Mouse (Mus musculus): ENCODE data around the gene Nol4l.

Nol4l gene

DNA sequence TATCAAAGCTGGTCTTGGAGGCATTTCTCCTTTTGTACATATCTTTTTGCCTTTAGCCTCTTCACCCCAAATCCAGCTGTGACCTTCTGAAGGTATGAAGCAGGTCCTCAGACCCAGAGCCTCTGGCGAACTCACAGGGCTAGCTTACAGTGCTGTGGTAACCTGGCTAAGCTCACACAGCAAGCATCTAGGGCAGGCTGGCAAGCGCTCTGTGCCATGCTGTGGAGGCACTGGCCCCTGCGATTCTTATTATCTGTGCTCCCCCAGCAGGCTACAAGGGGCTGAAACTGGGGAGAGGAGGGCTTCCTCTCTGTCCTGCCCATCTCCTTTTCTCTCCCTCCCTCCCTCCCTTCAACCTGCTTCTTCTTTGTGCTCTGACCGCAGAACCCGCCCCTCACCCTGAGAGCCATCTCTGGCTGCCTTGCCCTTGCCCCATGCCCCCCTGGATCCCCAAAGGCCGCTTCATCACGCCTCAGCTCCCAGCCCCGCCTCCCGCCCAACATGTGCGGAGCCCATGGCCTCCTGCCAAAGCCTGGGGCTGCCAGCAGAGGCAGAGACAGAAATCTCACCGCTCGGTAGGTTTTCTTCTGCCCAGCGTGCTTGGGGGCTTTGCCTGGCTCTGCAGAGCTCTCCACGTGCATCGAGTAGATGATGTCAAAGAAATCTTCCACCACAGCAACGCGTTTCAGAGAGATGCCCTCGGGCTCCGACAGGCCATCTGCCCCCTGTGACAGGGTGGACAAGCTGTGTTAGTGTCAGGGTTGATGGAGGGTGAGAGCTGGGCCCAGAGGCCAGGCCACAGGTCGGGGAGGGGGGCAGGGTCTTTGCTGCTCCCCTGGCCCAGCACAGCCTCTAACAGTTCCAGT is 46.4 kb downstream of the Nol4l start:
- no peak for DNase-seq (ENCODE audit: low spot score)

DNA sequence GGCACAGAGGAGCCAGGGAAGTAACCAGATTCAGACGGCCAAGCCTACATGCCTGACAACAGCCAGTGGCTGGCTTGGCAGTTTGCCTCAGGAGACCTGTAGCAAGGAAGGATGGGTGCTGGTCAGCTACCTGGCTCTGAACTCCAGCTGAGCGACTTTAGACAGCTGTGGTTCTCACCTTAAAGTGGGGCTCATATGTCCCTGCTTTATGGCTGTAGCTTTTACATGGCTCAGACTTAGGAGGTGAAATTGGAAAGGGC is 48.0 kb downstream of the Nol4l start:
- DNase-seq (ENCODE audit: low spot score), result no peak

DNA sequence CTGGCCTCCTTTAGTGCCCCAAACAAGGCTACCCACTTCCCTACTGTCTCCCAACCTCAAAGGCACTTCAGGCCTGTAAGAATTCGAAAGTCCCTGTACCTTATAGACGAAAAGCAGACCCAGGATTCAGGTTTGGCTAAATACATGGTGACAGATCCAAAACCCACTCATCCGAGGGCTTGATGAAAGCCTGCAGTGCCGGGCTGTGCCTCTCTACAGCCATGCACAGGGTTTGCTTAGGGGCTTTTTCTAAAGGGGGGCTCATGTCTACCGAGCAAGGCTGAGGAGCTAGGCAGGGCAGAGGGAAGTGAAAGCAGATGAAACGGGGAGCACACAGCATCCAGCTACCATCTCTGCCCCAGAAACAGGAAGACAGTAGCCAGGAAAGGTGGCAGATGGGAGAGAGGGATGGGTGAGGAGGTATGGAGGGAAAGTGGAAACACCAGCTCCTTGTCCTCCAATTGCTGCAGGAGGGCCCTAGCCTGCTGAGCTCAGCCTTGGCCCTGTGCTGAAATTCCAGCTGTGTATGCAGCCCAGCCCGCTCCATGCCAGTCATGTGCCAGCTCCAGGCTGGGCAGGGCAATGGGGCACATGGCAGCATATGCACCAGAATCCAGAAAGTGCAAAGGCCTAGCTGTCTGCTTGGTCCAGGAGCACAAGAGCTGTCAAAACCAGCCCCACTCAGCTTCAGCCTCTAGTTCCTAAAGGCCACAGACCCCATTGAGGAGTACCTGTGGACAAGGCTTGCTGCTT is 48.5 kb downstream of the Nol4l start:
- DNase-seq (ENCODE audit: low spot score), result no peak

DNA sequence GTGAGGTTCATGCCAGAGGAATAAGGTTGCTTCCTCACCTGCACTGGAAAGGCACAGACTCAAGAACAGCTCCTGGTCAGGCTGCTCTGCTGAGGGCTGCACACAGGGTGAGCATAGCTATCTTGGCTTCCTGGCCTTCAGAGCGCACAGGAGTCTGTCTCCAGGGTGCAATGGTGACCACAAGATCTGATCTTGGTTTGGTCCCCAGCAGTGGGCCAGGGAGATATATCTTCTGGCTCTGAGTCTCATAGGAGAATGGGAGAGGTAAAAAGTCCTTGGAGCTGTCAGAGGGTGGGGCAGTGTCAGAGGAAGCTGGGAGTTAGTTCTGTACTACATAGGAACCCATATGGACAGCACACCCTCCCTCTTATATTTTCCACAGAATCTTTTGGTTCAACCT is 50.3 kb downstream of the Nol4l start:
- DNase-seq (ENCODE audit: low spot score), result no peak

DNA sequence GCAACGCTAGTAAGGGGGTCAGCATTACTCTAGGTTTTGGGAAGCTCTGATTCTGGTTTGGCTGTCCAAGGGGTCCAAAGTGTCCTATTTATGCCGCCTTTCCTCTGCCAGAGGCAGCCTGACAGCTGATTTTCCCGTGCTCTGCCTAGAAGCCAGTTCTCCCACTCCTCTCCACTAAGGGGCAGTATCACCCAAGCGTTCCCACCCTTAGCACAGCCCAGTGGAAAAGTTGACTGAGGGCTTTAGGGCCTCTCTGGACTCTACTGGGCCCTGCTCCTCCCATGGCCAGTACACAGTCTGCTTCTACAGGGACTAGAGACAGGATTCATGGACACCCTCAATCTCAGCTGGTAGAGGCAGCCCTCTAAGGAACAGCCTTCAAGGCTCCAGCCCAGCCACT is 51.2 kb downstream of the Nol4l start:
- no peak for DNase-seq (ENCODE audit: low spot score)

DNA sequence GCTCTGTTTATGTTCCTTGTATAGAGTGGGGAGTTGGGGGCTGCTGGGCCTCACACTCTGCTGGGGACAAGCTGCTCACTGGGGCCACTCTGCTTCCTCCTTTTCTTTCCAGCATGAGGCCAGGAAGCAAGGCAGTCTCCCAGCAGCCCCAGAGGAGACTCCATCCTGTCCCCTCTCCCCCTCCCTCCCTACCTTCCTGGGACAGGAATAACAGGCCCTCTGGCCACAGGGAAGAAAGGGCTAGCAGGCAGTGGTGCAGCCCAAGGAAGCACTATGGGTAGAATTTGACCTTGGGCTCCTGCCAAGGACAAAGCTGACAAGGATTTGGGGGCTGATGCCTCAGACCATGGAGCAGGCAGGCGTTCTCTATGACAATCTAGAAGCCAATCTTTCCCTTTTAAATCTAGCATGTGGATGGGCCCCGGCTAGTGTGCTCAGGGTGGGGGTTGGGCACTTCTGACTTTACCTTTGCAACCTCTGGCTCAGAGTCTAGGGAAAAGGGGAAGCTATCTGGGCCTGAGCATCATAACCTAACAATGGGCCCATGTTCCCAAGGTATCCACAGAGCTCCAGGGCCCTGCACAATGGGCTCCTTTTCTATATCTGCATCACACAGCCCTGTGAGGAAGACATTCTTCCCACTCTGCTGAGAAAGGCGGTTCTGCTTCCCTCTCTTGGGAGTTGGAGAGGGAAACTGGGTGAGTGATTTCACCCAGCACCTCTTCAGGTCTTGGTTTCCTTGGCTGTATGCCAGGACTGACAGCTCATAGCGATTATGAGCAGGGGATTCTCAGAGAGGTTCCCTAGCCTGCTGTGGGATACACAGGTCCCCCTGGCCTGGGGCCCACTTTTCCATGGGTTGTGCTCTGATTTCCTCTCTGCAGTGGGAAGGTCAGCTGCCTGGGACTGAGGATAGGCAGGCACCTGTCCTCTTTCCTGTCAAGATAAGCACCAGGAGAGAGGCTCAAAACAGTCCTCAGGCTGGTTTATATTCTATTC is 54.4 kb downstream of the Nol4l start:
- DNase-seq (ENCODE audit: low spot score), result no peak

DNA sequence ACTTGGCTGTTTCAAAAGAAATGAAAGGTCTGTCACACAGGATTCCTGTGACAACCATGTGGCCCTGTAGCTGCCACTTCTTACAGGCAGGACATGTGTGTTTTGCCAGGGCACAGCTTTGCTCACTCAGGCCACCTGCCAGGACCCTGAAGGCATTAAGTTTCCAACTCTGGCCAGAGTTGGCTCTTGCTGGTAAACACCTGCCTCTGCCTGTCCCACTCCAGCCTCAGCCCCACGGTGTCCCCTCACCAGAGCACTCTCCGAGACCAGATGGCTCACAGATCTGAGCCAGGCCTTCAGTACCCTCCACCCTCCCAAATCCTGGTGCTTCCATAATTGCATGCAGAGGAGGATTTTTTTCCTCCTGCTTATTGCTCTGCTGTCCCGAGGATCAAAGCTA is 58.8 kb downstream of the Nol4l start:
- no peak for DNase-seq (ENCODE audit: low spot score)

DNA sequence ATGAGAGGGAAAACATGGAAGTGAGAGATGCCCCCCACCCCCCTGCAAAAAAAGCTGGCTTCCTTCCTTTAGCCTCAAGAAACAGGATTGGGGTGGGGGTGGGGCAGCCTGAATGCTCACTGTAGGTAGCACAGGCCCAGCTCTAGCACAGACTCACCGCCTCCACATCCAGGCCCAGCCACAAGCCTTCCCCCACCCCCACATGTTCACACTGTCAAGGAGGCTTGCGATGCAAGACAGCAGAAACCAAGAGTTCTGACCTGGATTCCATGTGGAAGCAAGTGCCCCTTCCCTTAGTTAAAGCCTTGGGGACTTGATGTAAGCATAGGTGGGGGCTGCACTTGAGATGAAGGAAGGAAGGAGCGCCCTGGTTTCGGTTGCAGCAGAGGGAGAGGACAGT is 60.0 kb downstream of the Nol4l start:
- DNase-seq (ENCODE audit: low spot score), result no peak

DNA sequence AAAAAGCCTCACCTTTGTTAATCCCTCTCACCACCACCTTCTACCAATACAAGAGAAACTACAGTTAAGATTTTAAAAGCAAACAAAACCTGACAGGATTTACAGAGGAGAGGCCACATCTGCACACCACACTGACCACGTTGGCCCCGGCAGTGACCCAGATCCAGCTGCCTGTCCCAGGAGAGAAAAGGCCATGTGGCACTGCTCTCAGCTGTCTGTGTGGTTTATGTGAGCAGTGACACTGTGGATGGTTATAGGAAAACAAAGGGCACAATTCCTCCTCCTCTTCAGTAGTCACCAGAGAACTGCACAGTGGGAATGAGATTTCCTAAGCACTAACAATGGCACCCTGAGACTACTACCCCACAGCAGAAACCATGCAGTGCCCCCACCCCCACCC is 60.5 kb downstream of the Nol4l start:
- DNase-seq (ENCODE audit: low spot score), result no peak

DNA sequence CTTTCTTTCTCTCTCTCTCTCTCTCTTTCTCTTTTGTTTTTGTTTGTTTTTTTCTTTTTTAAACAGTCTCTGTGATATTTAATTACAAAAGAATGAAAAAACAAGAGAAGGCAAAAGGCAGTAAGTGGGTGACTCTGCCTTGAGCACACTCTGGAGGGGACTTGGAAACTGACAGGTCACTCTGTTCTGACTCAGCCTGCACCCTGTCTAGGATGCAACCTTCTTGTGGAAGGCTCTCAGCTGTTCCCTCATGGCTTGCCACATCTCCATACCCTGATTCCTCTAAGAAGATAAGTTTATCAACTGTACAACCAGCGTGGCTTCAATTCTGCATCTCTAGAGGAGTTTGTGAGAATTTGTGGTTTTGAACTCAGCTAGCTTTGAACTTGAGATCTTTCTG is 62.4 kb downstream of the Nol4l start:
- no peak for DNase-seq (ENCODE audit: low spot score)

DNA sequence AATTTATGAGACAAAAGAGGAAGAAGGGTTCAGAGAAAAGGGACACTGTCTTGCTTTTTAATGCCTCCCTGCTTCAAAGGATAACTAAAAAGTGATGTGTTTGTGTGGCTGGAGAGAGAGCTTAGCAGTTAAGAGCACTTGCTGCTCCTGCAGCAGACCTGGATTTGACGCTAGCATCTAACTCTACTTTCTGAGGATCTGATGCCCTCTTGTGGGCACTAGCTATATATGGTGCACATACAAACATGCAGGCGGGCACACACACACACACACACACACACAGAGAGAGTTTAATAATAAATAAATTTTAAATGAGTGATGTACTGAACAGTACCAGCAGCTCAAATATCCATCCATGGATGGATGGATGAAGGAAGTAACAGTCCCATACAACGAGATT is 66.5 kb downstream of the Nol4l start:
- DNase-seq (ENCODE audit: low spot score), result no peak

DNA sequence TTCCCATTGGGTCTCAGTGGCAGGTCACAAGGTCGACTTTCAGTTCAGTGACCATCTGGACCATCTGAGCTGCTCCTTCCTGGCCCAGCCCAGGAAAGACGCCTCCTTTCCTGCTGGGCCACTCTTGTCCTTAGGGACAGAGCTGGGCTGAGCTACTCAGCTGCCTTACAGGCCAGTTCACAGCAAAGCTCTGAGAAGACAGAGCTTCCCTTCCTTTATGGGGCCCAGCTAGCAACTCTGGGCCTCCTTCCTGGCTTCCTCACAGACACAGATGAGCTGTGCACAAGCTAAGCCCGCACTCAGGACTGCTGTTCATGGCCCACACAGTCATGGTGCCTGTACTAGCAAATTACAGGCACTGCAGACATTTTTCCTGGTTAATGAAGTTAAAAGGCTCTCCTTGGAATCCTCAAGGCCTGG is 71.7 kb downstream of the Nol4l start:
- no peak for DNase-seq (ENCODE audit: low spot score)

DNA sequence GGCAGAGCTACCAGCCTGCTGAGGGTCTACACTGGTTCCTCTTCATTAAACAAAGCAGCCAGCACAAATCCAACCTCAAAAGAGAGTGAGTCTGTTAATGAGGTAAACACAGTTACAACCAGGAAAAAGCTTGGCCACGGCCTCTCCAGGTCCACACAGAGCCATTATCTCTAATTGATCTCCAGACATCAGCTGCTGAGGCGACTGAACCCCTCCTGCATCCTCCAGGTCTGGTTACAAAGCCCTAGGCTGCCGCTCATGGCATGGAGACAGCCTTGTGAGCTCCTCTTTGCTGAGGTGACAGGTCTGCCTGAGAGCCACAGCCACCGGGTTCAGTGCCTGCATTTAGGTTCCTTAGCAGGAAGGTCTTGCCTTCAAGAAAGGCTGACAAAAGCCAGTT is 72.3 kb downstream of the Nol4l start:
- DNase-seq (ENCODE audit: low spot score), result no peak

DNA sequence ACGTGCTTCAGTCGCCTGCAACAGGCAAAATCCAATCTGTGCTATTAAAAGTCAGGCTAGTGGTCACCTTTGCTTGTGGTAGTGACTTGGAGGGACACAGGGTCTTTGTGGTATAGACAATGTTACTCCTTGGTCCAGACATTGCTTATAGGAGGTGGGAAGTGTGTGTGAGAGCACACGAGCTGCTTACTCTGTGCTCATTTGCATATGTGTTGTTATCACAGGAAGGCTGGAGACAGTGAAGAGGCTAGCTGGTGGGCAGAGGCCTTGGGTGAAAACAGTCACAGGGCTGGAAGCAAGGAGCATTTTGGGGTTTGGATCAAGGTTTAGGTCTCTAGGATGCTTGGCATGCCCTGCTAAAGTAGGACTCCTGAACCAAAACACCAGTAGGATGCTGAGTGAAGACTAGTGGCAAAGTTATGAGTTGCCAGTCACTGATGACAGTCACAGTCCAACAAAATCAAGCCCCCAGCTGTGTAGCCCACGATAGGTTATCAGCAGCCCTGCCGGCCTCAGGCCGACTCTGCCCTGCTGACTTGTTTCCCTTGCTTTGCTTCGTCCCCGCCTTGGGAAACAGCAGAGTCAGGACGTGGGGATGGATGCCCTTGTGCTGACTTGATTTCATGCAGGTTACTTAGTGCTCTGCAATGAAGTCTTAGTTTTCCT is 74.8 kb downstream of the Nol4l start:
- DNase-seq (ENCODE audit: low spot score), result no peak

DNA sequence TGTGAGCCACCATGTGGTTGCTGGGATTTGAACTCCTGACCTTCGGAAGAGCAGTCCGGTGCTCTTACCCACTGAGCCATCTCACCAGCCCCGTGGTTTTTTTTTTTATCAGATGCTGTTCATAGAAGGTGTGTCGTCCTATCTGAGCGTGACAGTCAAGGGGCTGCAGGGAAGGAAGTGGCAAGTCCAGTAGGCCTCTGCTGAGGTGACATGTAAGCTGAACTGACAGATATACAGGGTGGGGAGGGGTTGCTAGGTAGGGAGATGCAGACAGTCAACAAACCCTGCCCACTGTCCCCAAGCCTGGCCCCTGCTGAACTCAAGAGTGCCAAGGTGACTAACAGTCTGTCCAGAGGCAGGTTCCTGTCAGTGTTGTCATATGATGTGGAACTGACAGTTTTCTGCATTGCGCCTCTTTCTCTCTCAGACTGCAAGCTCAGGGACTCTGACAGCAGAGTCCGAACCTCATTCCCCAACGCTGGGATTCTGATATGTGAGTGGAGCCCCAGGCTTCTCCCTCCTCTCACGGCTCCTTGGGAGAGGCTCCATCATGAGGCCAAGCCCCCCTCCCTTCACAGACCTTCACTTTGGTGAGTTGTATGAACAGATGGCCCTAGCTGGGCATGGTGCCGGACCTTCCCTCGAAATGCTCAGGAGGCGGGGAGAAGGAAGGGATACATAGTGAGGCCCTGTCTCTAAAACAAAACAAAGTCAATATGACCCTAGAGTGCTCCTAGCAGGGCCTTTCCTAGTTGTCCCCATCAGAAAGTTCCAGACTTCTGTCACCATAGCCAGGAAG is 75.6 kb downstream of the Nol4l start:
- DNase-seq (ENCODE audit: low spot score), result no peak

DNA sequence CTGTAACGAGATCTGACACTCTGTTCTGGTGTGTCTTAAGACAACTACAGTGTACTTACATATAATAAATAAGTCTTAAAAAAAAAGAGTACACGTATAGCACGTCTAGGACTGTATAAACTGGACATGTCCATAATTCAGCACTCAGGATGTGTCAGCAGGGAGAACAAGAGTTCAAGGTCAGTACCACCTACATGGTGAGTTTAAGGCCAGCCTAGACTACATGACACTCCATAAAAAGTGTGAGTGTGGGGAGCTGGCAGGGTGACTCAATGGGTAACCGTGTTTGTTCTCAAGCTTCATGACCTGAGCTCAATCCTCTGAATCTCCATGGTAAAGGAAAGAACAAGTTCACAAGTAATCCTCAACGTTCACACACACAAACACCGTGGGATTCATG is 81.3 kb downstream of the Nol4l start:
- DNase-seq (ENCODE audit: low spot score), result no peak

DNA sequence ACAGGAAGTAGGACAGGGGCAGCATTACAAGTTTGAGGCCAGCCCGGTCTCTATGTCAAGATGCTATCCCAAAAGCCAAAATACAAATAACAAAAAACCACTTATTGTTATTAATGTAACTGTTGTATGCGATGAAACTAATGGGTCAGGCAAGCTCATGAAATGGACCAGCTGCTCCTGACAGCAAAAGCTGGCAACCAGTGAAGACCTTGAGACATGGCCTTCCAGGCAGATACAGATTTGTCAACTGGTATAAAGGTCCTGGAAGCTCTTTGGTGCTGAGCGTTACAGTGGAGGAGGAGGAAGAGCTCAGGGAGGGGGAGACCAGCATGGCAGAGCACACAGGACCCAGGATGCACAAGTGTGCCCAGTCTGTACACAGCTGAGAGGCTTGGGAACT is 82.1 kb downstream of the Nol4l start:
- DNase-seq (ENCODE audit: low spot score), result no peak

DNA sequence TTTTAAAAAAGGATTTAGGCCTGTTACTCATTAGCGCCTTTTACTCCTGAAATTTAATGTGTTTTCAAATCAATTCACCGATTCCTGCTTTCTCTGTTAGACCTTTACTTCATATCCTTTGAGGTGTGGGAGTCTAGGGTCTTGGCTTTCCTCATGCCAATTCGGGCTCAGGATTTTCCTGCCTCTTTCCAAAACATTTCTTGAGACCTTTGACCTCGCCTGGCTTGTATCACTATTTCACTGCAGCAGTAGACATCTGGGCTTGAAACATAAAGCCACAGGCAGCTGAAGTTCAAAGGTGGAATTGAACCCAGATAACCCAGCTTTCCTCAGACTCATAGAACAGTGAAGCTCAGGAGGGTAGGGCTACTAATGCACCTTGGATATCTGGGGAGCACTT is 83.3 kb downstream of the Nol4l start:
- DNase-seq (ENCODE audit: low spot score), result no peak

DNA sequence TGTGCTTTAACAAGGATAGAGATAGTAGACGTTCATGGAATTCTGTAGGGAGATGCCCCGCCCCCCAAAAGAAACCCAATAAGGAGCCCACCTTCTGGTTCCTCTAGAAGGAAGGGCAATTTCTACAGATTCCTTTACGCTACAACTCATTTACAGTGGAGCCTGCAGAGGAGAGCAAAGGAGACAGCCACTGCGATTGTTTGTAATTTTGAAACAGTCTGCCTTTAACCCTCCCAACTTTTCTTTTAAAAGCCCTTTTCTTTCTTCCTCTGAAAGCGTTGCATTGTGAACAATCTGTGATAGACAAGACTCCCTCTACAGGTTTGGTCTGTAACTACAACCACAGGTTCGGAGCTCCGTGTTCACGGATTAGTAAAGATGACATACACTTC is 83.8 kb downstream of the Nol4l start:
- DNase-seq (ENCODE audit: low spot score), result peak; percentile 44

DNA sequence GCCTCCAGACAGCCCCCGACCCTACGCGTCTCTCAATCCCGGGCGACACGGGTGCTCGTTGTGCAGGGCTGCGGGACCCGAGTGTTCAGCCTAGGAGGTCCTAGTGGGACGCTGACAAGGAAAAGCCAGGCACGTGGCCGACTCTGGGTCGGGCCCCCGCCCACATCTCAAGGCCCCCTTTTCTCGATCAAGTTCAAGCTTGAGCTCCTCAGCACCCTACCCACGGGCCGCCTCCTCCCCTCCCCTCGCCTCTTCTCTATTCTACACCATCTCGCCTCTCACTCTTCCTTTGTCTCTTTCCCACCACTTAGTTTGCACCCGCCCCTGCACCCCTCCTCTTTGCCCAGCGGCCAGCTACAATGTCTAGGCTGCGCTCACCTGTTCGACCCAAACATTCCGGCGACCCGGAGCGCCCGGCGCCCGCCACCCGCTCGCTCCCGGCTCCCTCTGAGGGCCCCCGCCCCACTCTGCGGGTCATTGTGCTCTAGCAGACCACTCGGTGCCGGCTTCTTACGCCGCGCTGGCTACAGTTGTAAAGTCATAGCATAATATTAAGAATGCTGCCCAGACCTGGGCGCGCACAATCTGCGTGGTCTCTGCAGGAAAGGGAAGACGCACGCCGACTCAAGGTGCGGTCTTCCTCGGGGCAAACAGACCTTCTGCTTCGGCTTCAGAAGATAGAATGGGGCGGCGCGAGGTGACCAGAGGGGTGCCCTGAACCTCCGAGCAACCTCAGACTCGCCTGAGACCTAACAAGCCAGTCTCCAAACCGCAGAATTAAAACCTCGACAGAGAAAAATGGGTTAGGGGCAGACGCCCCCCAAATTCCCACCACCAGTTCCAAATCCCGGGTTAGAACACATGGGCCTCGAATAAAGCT is 84.4 kb downstream of the Nol4l start:
- no peak for DNase-seq (ENCODE audit: low spot score)
